Comparison of ENCODE assay signal across 8 mouse cellular contexts in the genomic region with DNA sequence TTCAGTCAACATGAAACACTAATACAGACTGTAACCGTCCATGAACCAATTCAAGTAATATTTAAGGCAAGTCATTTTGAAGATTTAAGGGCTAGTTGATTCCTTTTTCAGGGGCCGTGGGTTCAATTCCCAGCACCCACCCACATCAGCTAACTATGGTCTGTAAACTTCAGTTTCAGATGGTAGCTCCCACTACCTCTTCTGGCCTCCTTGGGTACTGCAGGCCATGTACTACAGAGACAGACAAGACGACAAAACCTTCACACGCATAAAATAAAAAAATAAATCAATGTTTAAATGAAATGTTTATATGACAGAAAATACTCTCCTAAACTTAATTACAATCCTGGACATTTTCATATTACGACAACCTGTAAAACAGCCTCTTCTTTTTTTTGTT. TPM values are rescaled to one million over a fixed set of nuclear protein-coding genes. Genes with fewer than 3 reads are reported as not detected.
A peak's percentile ranks its signal among the peaks of the same experiment; 100 is the strongest.
DNase-seq lines count a peak whose midpoint lies in the region; ATAC-seq and TF ChIP-seq lines count a peak whose summit lies in the region.

No protein-coding gene starts in this region.

- TF ChIP-seq CTCF in CH12.LX (conservative IDR thresholded peaks at IDR 0.05 in 1 of 2, IDR thresholded peaks at IDR 0.05 in 1 of 2; ENCODE audit: low read depth in 2 of 2, low read length in 2 of 2): peak; percentile 41 to 44; a peak in 2 of 4 replicates
- peak; percentile 60 for TF ChIP-seq CTCF in liver, embryonic 14.5 days (IDR thresholded peaks at IDR 0.05; ENCODE audit: low read depth)

- no peak overlapping the region for H3K4me2 ChIP-seq in hindbrain, embryonic 11.5 days (replicated peaks; ENCODE audit: low read depth, low read length)
- no peak overlapping the region for H3K4me2 ChIP-seq in hindbrain, embryonic 14.5 days (replicated peaks)
- H3K4me2 ChIP-seq in CH12.LX (ENCODE audit: insufficient read depth, low read depth, poor library complexity, severe bottlenecking): peak overlapping the region; percentile 50; the same call in 1 of the 2 replicates
- no peak overlapping the region for H3K4me2 ChIP-seq in liver, embryonic 14.5 days (ENCODE audit: low read depth)

- TF ChIP-seq POLR2A in CH12.LX (IDR thresholded peaks at IDR 0.05; ENCODE audit: low read depth, low read length): no peak

- H3K79me2 ChIP-seq in CH12.LX (replicated peaks; ENCODE audit: control insufficient read depth, extremely low read depth, insufficient read depth, poor library complexity, severe bottlenecking): peaks cover 47% of the 10 kb centered on the region

- no peak for TF ChIP-seq RAD21 in CH12.LX (IDR thresholded peaks at IDR 0.05; ENCODE audit: low read depth, low read length)

- H3K27ac ChIP-seq in hindbrain, embryonic 11.5 days (ENCODE audit: low read depth, low read length): no peak overlapping the region
- H3K27ac ChIP-seq in hindbrain, embryonic 14.5 days: no peak overlapping the region
- no peak overlapping the region for H3K27ac ChIP-seq in CH12.LX (ENCODE audit: insufficient read depth, low read depth)
- H3K27ac ChIP-seq in liver, embryonic 14.5 days: no peak overlapping the region

- H3K36me3 ChIP-seq in hindbrain, embryonic 11.5 days (ENCODE audit: control insufficient read depth, insufficient read depth, low read length): no peaks in the 10 kb centered on the region
- H3K36me3 ChIP-seq in hindbrain, embryonic 14.5 days (replicated peaks; ENCODE audit: control insufficient read depth, insufficient read depth): peaks cover 12% of the 10 kb centered on the region
- H3K36me3 ChIP-seq in CH12.LX (replicated peaks in 1 of 2; ENCODE audit: control insufficient read depth in 1 of 2, insufficient read depth in 1 of 2, low read length in 1 of 2): peaks cover 13 to 24% of the 10 kb centered on the region in 2 experiments
- peaks cover 6% of the 10 kb centered on the region for H3K36me3 ChIP-seq in liver, embryonic 14.5 days (replicated peaks; ENCODE audit: control insufficient read depth, insufficient read depth, low read depth)

- peak; percentile 33 for DNase-seq in hindbrain, embryonic 11.5 days (ENCODE audit: low spot score)
- no peak for DNase-seq in hindbrain, embryonic 14.5 days (ENCODE audit: low spot score)
- DNase-seq in 3T3-L1 (ENCODE audit: low read depth, low spot score) (peak; percentile 62), CH12.LX (ENCODE audit: extremely low read depth) (peak; percentile 30)
- no peak for DNase-seq in liver, embryonic 14.5 days (ENCODE audit: low read depth in 3 of 3, low spot score in 3 of 3)
- no peak for DNase-seq in layer of hippocampus, postnatal 14 days (ENCODE audit: low spot score in 2 of 2)
- DNase-seq in layer of hippocampus, postnatal 36 days: no peak

- no peaks in the 10 kb centered on the region for H3K4me1 ChIP-seq in hindbrain, embryonic 11.5 days (replicated peaks; ENCODE audit: control insufficient read depth, insufficient read depth, low read length)
- peaks cover 10% of the 10 kb centered on the region; the same call in 1 of the 2 replicates for H3K4me1 ChIP-seq in hindbrain, embryonic 14.5 days (replicated peaks; ENCODE audit: control insufficient read depth, insufficient read depth, low read length)
- H3K4me1 ChIP-seq in CH12.LX (ENCODE audit: control insufficient read depth in 1 of 2, insufficient read depth in 2 of 2): peaks cover 5 to 18% of the 10 kb centered on the region in 2 experiments
- H3K4me1 ChIP-seq in liver, embryonic 14.5 days (replicated peaks; ENCODE audit: control insufficient read depth in 2 of 2, insufficient read depth in 2 of 2, low read length in 1 of 2): peaks cover 24 to 27% of the 10 kb centered on the region in 2 experiments

- dilution Hi-C loops in CH12.LX (cut with MboI; ENCODE audit: extremely low pct_ligation_motif_present, extremely low pct_unique_long_range_greater_than_20kb, low sequenced_read_pairs): no loop called here

- H3K9ac ChIP-seq in hindbrain, embryonic 11.5 days (ENCODE audit: low read depth, low read length): no peak overlapping the region
- H3K9ac ChIP-seq in hindbrain, embryonic 14.5 days: no peak overlapping the region
- H3K9ac ChIP-seq in CH12.LX (ENCODE audit: insufficient read depth, low read depth): no peak overlapping the region
- H3K9ac ChIP-seq in liver, embryonic 14.5 days (replicated peaks): no peak overlapping the region

- 92% methylated on average over 5 of the region's 5 CpGs for WGBS in hindbrain, embryonic 11.5 days
- 94% methylated on average over 5 of the region's 5 CpGs for WGBS in hindbrain, embryonic 14.5 days
- 87% methylated on average over 5 of the region's 5 CpGs for WGBS in liver, embryonic 14.5 days (ENCODE audit: insufficient replicate concordance)

- H3K4me3 ChIP-seq in hindbrain, embryonic 11.5 days (ENCODE audit: low read depth, low read length): no peak overlapping the region
- H3K4me3 ChIP-seq in hindbrain, embryonic 14.5 days (replicated peaks; ENCODE audit: low read length): no peak overlapping the region
- H3K4me3 ChIP-seq in CH12.LX (replicated peaks in 1 of 3; ENCODE audit: low read depth in 2 of 3, low read length in 2 of 3, poor library complexity in 1 of 3): no peak overlapping the region
- H3K4me3 ChIP-seq in liver, embryonic 14.5 days (ENCODE audit: insufficient read depth in 1 of 2, low read depth in 2 of 2, low read length in 2 of 2): no peak overlapping the region

- H3K9me3 ChIP-seq in hindbrain, embryonic 11.5 days (ENCODE audit: control insufficient read depth, low read length): no peaks in the 10 kb centered on the region
- no peaks in the 10 kb centered on the region for H3K9me3 ChIP-seq in hindbrain, embryonic 14.5 days (ENCODE audit: control insufficient read depth, low read length)
- H3K9me3 ChIP-seq in CH12.LX (replicated peaks; ENCODE audit: low read length): no peaks in the 10 kb centered on the region
- no peaks in the 10 kb centered on the region for H3K9me3 ChIP-seq in liver, embryonic 14.5 days (ENCODE audit: control insufficient read depth, low read length)

- H3K27me3 ChIP-seq in hindbrain, embryonic 11.5 days (ENCODE audit: control insufficient read depth, insufficient read depth, low read length): no peaks in the 10 kb centered on the region
- H3K27me3 ChIP-seq in hindbrain, embryonic 14.5 days (ENCODE audit: control insufficient read depth, insufficient read depth, low read length): no peaks in the 10 kb centered on the region
- no peaks in the 10 kb centered on the region for H3K27me3 ChIP-seq in CH12.LX (replicated peaks)
- no peaks in the 10 kb centered on the region for H3K27me3 ChIP-seq in liver, embryonic 14.5 days (ENCODE audit: control insufficient read depth, insufficient read depth, low read length)

- in situ Hi-C loops in CH12.LX (cut with MboI; ENCODE audit: low pct_ligation_motif_present, low pct_unique_long_range_greater_than_20kb, low sequenced_read_pairs): loop anchor here (25.0 kb wide), 1 partner anchor 435 kb away; no protein-coding TSS in a partner anchor

- no peak for ATAC-seq in hindbrain, embryonic 11.5 days (ENCODE audit: low FRiP score)
- ATAC-seq in hindbrain, embryonic 14.5 days (ENCODE audit: low FRiP score): no peak
- no peak for ATAC-seq in liver, embryonic 14.5 days (ENCODE audit: insufficient read depth)
- no peak for ATAC-seq in erythroblast, adult 5-6 weeks (replicated peaks; ENCODE audit: low FRiP score, poor library complexity, severe bottlenecking)

- no peak for TF ChIP-seq EP300 in CH12.LX (IDR thresholded peaks at IDR 0.05; ENCODE audit: low read length)
- TF ChIP-seq EP300 in liver, embryonic 14.5 days (IDR thresholded peaks at IDR 0.05; ENCODE audit: low read depth): no peak

TF ChIP-seq in CH12.LX, 34 proteins besides CTCF, POLR2A, EP300 and RAD21:
- TF ChIP-seq NELFE (IDR thresholded peaks at IDR 0.05; ENCODE audit: low read depth, low read length): no peak
- TF ChIP-seq MYC (IDR thresholded peaks at IDR 0.05; ENCODE audit: low read depth, low read length): no peak
- no peak for TF ChIP-seq GABPA (IDR thresholded peaks at IDR 0.05; ENCODE audit: insufficient replicate concordance, low read depth, low read length)
- TF ChIP-seq IRF4 (IDR thresholded peaks at IDR 0.05; ENCODE audit: low read depth, low read length): no peak
- no peak for TF ChIP-seq PAX5 (IDR thresholded peaks at IDR 0.05; ENCODE audit: low read length)
- TF ChIP-seq HCFC1 (IDR thresholded peaks at IDR 0.05; ENCODE audit: low read depth, low read length): no peak
- no peak; the same call in 1 of the 2 replicates for TF ChIP-seq SMC3 (IDR thresholded peaks at IDR 0.05; ENCODE audit: low read depth, low read length)
- no peak for TF ChIP-seq KAT2A (IDR thresholded peaks at IDR 0.05; ENCODE audit: insufficient replicate concordance, low read length)
- TF ChIP-seq MAFK (IDR thresholded peaks at IDR 0.05; ENCODE audit: insufficient replicate concordance, low read length): no peak
- TF ChIP-seq JUN (IDR thresholded peaks at IDR 0.05; ENCODE audit: insufficient read depth, low read depth, low read length): no peak

RNA-seq across cellular contexts. Expression of a gene that starts 2.9 kb away (rescaled TPM):
- 102 and 104 TPM in 2 replicates for polyA plus RNA-seq in hindbrain, embryonic 11.5 days (2014; fragmentation: Nextera tagmentation; extraction: Ambion mirVana)
- 49.0 and 51.5 TPM in 2 replicates for polyA plus RNA-seq in hindbrain, embryonic 14.5 days (2014; fragmentation: Nextera tagmentation; extraction: Ambion mirVana)
- total RNA-seq in CH12.LX (2012; rRNA removed) (11.2 and 17.0 TPM in 2 replicates), CH12.LX (2014; rRNA removed) (24.4 and 32.7 TPM in 2 replicates)
- polyA plus RNA-seq in CH12.LX (2012; ENCODE audit: insufficient read length, low read depth): 13.9 and 16.0 TPM in 2 replicates
- 19.2 and 27.0 TPM in 2 replicates for polyA plus RNA-seq in liver, embryonic 14.5 days (2012; rRNA removed)
- 32.8 and 36.3 TPM in 2 replicates for polyA plus RNA-seq in liver, embryonic 14.5 days (2014; fragmentation: Nextera tagmentation; extraction: Ambion mirVana)
- 10 to 100 TPM; 24.9 to 29.7 TPM for total RNA-seq in layer of hippocampus, postnatal 14 days (2021)
- total RNA-seq in erythroblast, adult 5-6 weeks (2015; ENCODE audit: low replicate concordance): 323 and 325 TPM in 2 replicates
- 332 and 347 TPM in 2 replicates for total RNA-seq in erythroblast, adult 5-6 weeks (2017; ENCODE audit: low replicate concordance)
- 10 to 100 TPM; 24.8 to 27.8 TPM for total RNA-seq in layer of hippocampus, postnatal 36 days (2021)

Comparison
In these comparisons a context has a peak if more than half of its experiments do, and no peak if none do; other contexts are left out.
1. DNase-seq: peak in hindbrain, embryonic 11.5 days (single experiment), 3T3-L1 (single experiment) and CH12.LX (single experiment); none in hindbrain, embryonic 14.5 days (single experiment), liver, embryonic 14.5 days (0 of 3), layer of hippocampus, postnatal 14 days (0 of 2) and layer of hippocampus, postnatal 36 days (0 of 2).
2. RNA of a gene that starts 2.9 kb away (total RNA-seq): 323 to 347 TPM in erythroblast, adult 5-6 weeks; 24.9 to 29.7 TPM in layer of hippocampus, postnatal 14 days, 24.8 to 27.8 TPM in layer of hippocampus, postnatal 36 days and 11.2 to 32.7 TPM in CH12.LX; every median in the first group is over 4 times any median in the second.